Mouse (Mus musculus) right cerebral cortex, postnatal 10 days (tissue): Measurements from ENCODE around the gene Ifi27l2a.

Experiments
- DNase-seq, 2 experiments: peaks; one replicate each; pipeline ENCODE4 v3.0.0; 2021; ENCODE audit warnings: low spot score in 2 of 2

Gene Ifi27l2a

GRCm38 (mm10) chr12:103425729-103426470 is 17.6 kb downstream of the Ifi27l2a start, which contains the start of gene Ddx24:
Ddx24 (minus strand) TSS chr12:103425830.
- DNase-seq: peak; percentile 98 to 99

- DNase-seq: no peak
Observed at GRCm38 (mm10) chr12:103425016-103425728, 18.3 kb downstream of the Ifi27l2a start.

- peak; percentile 58 to 68 for DNase-seq
Observed at GRCm38 (mm10) chr12:103408144-103408543, 35.3 kb downstream of the Ifi27l2a start.

GRCm38 (mm10) chr12:103407720-103408119 is 35.8 kb downstream of the Ifi27l2a start, which contains the start of gene 9330161L09Rik:
9330161L09Rik (minus strand) TSS chr12:103407820.
- no peak for DNase-seq

- DNase-seq: peak in 1 of 2 experiments; percentile 34
Observed at GRCm38 (mm10) chr12:103404131-103404530, 39.3 kb downstream of the Ifi27l2a start.

- DNase-seq: no peak
Observed at GRCm38 (mm10) chr12:103396751-103397150, 46.7 kb downstream of the Ifi27l2a start.

GRCm38 (mm10) chr12:103395486-103396275 is 47.8 kb downstream of the Ifi27l2a start:
- no peak for DNase-seq

- no peak for DNase-seq
Observed at GRCm38 (mm10) chr12:103393528-103393927, 50.0 kb downstream of the Ifi27l2a start.
